Mouse (Mus musculus): ENCODE data around the gene Scn9a.

Gene Scn9a

DNA sequence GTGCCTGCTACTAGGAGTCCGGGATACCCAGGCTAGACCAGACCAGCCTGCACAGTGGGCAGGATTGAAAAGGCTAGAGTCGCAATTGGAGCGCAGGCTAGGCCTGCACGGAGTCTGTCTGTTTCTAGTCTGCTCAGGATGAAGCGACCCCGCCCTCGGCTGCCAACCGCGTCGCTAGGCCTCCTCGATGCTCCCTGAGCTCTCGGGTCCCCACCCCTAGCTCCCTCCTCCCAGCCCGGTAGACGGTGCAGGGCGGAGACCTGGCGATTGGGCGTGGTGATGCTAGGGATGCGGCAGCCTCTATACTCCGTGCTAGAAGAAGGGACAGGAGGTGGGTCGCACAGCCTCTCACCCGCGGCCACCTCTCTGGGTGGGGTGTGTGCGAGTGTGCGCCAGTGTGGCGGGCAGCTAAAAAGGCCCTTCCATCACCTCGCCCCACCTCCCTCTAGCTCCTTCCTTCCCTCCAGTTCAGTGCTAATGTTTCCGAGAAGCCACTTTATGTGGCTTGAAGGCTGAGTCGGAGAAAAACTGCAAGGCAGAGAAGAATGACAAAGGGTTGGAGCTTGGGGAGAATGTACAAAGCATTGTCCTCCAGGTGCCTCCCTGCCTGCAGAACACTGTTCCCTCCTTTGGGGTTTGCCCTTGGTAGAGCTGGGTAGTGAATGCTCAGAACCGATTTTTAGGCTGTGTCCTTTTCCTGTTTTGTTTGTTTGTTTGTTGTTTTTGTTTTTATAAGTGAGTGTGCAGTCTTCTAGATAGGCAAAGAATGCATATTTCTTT is at the start of gene Scn9a:
Gene Scn9a, minus strand, starts transcription at position 383 of the 780 bp plus-strand sequence.
- DNase-seq (ENCODE audit: low spot score), result peak; percentile 4

DNA sequence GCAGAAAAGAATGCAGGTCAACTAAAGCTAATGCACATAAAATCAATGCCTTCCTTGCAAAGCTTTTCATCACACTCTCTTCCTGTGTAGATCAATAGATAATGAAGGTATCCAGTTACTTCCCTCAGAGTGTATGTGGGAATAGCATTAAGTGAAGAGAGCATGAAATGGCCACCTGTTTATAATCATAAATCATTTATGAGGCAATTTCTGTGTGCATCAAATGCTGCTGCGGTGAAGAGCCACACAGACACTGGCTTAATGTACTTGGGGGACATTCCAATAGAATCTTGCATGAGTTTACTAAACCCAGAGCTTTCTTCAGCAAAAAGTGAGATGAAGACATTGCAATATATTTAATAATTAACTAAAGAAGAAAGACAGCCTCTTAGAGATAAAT is 27.2 kb upstream of the Scn9a start:
- DNase-seq (ENCODE audit: low spot score), result no peak

DNA sequence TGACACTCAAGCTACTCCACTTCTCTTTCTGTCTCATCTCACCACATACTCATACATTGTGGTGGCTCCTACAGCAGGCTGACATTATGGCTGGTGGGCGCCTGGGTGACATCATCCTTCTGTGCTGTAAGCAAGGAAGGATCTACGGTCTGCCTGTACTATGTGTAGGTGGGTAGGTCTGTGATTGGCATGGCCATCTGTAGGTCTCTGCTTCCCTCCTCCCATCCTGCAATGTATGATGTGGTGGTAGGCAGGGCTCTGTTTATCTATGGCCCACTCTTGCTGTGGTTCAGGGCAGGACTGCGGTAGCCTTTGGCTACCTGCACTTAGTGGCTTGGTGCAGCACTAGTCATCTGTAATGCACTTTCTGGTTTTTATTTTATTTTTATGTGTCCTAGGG is 21.7 kb upstream of the Scn9a start:
- no peak for DNase-seq (ENCODE audit: low spot score)

DNA sequence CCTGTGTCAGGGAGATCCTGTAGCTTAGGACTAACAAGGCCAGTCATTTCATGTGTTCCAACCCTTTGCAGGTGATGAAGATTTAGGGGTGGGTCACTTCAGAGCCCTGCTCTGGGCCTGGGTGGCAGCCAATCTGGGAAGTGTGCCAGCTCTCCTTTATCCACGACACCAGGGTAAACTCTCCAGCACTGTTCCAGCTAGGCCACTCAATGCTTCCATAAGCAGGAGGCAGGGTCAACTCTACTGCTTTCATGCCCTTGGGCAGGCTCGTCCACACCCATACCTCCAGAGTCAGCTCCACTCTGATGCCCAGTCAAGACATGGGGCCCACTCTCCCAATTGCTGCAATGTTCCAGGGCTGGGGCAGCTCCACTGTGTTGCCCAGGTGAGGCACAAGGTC is 20.7 kb upstream of the Scn9a start:
- DNase-seq (ENCODE audit: low spot score), result no peak

DNA sequence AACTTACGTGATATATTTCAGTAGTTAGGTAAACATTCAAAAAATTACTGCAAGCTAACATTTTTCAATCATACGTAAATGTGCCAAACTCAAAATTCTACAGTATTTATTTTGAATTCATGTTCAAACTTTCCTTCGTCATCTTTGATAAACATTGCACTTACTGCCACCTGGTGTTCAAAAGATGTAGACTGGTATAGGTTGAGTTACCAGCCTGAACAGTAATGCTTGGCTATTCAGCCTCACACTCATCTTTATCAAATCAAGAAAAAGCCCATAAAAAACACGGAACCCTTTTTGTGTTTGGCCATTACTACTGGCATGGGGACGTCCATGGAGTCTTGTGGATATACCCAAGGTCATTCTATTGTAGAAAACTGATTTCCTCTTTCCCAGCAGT is 9.6 kb upstream of the Scn9a start:
- DNase-seq (ENCODE audit: low spot score), result peak; percentile 46

DNA sequence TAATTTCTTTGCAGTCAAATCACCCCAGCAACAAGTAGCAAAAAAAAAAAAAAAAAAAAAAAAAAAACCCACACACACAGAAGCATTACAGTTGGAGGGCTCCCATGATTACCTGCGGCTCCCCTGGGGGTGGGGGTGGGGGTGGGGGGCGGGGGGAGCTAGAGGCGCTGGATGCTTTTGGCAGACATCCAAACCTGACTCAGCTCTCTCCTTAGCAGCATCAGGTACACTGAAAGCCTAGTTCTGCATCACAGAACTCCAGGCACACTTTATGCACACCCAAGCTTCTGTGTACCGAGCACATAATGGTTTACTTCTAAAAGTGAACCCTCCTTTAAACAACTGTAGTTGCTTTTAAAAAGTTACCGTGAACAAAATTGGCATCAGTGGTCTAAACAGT is 2.0 kb downstream of the Scn9a start:
- no peak for DNase-seq (ENCODE audit: low spot score)

DNA sequence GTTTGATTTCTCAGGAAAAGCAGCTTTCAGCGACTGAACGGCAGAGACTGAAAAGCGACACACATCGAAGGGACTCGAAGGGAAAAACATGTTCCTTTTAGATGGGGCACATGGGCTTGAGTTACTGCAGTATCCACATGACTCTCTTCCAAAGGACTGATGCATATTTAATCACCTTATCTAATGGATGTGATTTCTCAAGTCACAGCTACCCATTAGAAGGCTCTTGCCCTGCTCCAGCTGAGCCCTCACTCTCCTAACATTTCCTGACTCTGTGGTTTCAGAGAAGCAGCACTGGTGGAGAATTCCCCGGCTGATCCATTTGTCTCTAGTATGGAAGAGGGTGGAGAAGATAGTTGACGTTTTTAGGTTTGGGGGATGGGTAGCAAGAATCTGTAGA is 23.7 kb downstream of the Scn9a start:
- no peak for DNase-seq (ENCODE audit: low spot score)

DNA sequence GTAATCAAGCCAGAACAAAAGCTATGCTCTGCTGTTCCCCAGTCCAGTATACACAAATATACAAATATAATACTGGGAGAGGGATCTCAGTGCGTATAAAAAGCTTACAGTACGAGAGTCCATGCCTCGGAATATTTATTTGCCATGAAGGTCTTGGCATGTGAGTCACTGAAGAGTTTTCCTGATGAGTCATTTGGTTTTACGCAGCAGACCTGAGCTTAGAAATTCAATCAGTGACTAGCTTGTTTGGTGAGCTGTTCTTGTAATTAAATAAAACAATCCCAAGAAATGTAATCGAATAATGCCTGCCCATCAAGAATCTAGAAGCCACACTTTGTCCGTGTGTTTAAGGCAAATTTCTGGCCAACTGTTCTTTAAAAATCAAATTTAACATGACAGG is 37.4 kb downstream of the Scn9a start:
- no peak for DNase-seq (ENCODE audit: low spot score)

DNA sequence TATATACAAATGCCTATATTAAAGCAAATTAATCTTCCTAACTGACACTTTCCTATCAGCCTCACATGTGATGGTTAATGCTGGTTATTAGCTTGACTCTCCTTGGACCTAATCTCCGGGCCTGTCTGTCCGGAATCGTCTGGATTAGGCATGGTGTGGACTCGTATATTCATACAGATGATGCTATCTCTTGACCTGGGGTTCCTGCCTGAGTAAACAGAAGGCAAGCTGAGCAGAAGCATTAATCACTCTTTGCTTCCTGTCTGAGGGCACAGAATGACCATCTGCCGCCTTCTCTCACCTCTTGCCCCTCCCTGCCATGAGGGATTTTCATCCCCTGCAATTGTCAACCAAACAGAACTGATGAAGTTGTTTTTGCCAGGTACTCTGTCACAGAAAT is 38.6 kb downstream of the Scn9a start:
- DNase-seq (ENCODE audit: low spot score), result no peak

DNA sequence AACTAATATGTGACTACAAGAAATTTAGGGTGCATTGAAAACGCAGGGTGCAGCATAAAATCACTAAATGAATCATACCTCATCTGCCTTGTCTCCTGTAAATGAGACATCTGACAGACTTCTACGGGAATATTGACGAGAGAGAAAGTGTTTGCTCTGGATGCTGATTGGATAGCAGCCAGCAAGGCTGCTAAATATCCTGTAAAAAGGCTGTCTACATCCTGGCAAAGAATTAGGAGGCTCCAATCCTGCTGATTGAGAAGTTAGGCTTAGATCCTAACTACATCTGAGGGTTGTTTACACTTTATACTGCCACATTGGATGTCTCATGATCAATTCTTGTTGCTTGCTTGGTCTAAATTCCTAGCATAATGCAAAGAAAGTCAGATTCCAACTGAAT is 44.6 kb downstream of the Scn9a start:
- no peak for DNase-seq (ENCODE audit: low spot score)

DNA sequence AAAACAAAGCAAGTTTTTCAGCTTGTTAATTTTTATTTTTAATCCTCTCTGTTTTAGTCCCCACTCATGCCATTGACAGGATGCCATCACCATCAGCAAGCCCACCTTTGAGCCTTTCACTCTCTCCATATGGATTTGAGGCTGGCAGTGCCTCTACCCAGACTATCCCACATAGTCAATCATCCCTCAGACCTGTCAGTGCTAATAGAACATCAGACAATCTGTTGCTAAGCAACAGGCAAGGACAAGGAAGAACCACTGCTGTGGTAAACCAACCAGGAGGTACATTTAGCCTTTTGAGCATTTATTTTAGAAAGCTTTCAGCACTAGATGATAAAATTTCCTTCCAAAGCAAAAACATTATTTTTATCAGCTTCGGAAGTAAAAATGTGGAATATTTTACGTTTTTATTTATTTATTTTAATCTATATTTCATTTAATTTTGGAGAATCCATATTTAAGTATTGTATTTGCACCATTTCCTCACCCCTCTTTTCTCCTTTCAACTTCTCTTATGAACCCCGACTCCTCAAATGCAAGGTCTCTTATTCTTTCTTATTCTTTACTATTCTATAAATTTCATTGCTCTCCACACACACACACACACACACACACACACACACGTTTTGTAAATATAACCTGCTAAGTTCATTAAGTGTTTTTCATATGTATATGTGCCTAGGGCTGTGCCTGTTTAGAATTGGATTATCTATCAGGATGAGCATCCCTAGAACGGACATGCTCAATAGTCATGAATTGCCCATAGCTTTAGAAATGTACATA is 54.5 kb downstream of the Scn9a start:
- DNase-seq (ENCODE audit: low spot score), result no peak

DNA sequence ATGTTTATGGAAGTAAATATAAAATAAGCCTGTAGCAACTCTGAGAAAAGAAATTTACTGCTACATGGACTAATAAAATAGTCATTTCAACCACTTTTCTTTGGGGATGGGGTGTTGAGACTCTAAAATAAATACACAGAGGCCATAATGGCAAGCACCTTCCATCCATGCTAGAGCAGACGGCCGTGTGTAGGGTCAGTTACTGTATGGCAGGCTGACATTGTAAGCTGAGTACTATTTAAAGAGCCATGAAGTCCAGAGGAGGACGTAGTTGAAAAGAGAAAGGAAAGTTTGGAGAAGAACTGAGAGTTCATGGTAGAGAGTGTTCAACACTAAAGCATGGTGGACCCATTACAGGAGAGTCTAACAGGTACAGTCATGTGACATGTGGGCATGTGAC is 86.5 kb downstream of the Scn9a start:
- DNase-seq (ENCODE audit: low spot score), result no peak

DNA sequence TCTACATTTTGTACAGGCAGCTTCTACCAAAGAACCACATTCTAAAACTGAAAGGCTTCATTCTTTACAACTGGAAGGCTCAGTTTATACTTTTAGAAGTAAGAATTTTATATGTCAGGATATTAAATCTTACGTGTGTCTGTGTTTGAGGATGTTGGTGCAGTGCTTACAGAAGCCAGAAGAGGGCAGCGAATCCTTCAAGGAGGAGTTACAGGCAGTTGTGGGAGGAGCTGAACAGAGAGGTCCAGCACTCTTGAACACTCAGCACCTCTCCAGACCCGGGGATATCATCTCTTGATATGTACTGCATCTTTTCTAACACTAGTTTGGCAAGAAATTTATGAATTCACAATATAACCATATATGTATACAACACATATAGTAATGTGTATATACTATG is 114.8 kb downstream of the Scn9a start:
- DNase-seq (ENCODE audit: low spot score), result no peak

DNA sequence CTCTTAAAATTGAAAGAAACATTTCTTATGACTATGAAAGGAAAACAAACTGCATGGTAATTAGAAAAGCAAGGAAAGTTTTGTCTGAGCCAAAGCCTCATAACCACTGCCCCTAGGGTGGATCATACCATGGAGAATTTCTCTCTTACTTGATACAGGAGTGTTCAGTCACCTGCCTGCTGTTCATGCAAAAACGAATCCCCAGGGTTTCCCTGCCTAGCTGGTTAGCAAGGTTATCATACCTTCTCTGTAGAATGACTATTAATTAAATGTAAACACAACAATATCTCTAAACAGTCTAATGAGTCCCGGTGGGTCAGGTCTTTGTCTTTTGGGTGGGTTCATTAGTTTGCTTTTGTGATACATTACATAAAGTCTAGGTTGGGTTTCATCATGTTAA is 123.3 kb downstream of the Scn9a start:
- DNase-seq (ENCODE audit: low spot score), result no peak

DNA sequence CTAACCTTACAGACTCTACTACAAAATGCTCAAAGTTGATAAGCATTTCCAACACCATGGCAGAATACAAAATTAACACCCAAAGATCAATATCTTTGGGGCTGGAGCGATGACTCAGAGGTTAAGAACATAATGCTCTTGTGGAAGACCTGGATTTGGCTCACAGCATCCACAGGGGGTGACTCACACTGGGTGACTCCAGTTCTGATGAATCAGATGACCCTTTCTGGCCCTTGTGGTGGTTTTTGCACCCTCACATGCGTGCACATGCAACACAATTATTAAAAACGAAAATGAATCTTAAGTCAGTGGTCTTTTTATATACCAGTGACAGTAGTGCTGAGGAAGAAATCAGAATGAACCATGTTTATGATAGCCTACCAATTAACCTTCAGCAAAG is 126.7 kb downstream of the Scn9a start:
- no peak for DNase-seq (ENCODE audit: low spot score)

DNA sequence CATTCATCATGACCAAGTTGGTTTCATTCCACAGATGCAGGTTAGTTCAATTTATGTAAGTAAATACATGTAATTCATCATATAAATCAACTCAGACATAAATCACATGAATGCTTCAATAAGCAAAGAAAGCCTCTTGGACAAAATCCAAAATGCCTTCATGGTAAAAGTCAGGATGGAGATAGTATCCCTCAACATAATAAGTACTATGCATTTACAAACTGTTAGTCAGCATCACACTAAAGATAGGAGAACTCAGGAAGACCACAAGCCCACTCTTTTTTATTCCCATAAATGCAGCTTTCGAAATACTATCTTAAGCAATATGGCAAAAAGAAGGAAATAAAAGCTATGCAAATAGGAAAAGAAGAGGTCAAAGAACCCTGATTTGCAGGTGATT is 127.1 kb downstream of the Scn9a start:
- DNase-seq (ENCODE audit: low spot score), result no peak

DNA sequence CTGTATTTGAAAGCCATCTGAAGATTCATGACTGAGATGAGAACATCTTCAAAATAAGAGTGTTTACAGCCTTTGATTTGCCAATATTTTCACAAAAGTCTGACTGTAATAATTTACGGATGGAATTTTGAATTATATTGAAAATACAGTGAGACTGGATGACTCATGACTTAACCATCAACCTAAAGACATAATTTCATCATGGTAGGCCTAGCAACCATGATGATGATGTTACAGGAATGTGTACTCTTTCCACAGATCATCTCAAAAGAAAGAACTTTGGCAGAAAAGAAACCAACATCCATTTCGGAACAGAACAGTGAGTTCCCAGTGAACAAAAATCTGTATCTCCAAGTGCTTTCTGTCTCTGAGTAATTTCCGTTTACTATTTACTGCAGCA is 132.6 kb downstream of the Scn9a start:
- no peak for DNase-seq (ENCODE audit: low spot score)

DNA sequence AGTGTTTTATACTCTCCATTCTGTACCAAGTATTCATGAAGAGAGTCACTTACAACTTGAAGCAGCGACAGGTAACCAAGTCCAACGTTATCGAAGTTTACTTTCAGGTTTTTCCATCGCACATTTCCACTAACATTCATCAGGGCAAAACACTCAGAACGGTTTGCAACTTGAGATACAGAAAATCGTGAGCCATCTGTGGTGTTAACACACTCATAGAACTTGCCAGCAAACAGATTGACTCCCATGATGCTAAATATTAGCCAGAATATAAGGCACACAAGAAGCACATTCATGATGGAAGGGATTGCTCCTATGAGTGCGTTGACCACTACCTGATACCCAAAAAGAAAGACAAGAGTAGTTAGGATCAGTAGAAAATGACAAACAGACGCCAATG is 140.2 kb downstream of the Scn9a start:
- DNase-seq (ENCODE audit: low spot score), result peak; percentile 12

DNA sequence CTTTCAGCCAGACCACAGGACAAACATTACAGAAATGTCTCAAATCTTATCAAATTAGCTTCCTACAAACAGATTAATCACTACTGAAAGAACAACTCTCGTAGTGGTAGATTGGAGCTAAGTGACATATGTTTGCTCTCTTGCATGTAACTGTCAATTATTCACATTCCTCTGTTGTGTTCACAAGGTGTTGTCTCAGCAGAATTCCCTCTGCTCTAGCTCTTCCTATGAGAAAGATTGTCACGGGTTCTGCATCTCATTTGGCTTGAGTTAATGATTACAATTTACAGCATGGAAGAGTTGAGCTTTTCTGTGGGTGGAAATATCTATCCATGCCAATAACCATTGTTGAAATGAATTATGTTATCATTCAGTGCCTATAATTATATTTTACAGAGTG is 156.4 kb downstream of the Scn9a start:
- DNase-seq (ENCODE audit: low spot score), result no peak

DNA sequence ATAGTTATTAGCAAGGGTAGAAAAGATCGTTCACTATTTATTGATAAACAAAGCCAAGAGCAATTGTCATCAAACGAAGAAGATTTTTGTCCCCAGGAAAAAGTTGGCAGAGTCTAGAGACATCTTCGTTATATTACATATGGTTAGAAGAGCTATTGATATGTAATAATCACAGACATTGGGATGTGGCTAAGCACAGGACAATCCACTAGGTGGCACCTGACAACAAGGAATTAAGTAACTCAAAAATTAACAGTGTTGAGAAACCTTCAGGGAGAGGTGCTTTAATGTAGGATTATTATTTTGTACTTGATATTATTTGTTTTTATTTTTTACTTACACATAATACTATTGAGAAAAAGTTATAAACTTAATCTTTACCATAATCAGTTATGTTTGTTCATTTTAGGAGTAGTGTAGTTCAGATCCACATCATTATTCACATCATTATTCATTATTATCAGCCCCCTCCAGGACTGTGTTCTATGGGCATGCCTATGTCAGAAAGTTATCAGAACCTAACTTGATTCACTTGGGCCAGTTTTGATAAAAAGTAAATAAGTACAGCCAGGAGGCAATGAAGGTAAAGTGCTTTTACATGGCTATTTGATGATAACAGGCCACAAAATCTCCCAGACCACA is 161.5 kb downstream of the Scn9a start:
- peak; percentile 63 for DNase-seq (ENCODE audit: low spot score)

DNA sequence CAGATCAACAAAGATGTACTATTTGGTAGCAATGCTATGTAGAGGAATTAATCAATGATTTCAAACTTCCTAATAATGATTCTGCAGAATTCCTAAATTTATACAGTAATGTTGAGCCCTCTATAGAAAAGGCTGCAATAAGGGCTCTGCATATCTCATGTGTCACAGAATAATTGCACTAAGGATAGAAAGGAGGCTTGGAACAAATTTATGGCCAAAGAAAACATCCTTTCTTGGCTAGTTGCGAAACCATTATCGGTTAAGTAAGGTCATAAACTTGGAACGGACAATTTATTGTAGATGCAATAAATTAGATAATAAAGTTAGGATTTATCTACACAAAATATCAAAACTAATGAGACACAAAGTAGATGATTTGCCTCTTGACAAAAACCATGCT is 169.3 kb downstream of the Scn9a start:
- DNase-seq (ENCODE audit: low spot score), result no peak

DNA sequence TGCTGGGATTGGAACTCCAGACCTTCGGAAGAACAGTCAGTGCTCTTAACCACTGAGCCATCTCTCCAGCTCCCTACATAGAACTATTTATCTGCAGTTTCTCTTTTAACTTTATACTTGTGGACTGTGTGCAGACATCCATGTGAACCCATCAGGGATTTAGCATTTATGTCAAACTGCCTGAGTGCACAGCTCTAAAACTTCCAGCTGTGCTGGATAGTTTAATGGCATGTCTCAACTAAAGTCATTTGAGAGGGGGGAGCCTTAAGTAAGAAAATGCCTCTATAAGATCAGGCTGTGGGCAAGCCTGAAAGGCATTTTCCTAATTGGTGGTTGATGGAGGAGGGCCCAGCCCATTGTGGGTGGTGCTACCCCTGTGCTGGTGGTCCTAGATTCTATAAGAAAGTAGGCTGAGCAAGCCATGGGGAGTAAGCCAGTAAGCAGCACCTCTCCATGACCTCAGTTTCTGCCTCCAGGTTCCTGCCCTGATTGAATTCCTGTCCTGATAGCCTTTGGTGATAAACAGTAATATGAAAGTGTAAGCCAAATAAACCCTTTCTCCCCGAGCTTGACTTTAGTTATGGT is 169.8 kb downstream of the Scn9a start:
- no peak for DNase-seq (ENCODE audit: low spot score)

DNA sequence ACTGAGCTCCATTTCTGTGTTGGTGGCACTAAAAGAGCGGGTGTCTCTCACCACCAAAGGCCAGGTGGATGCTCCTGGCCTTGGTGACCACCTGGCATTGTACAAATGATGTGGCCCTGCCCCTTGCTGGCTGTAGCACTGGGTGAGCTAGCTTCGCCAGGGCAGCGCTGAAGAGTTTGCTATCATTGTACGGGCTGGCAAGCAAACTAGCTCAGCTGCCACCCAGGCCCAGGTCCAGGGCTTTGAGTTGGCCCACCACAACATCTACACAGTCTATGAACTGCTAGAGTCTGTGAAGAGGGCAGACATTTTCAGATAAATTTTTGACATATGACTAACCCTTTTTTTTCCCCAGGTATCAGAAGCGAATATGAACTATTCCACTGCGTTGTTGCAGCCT is 170.8 kb downstream of the Scn9a start:
- no peak for DNase-seq (ENCODE audit: low spot score)

Data from layer of hippocampus, adult 11-12 months (tissue).